Mouse (Mus musculus) E14TG2a.4 (cell line): ENCODE data around the gene Gimap3.

Experiments
- H3K27me3 ChIP-seq: 2 replicates; pipeline ENCODE4 v1.6.1; 2014; ENCODE audit warnings: low read length, control low read depth; ENCODE audit not compliant: insufficient read depth
- H3K36me3 ChIP-seq: 2 replicates; pipeline ENCODE4 v1.6.1; 2014; ENCODE audit warnings: low read length, control low read depth; ENCODE audit not compliant: insufficient read depth
- H3K4me1 ChIP-seq: replicated peaks from 2 replicates; pipeline ENCODE4 v1.6.1; 2014; ENCODE audit warnings: low read depth, low read length, control low read depth
- H3K4me3 ChIP-seq: replicated peaks from 2 replicates; pipeline ENCODE4 v1.5.1; 2014; ENCODE audit warnings: mild to moderate bottlenecking, low read length
- H3K9me3 ChIP-seq: 2 replicates; pipeline ENCODE4 v1.6.1; 2014; ENCODE audit warnings: low read length, control low read depth
- CTCF ChIP-seq: conservative IDR thresholded peaks from 2 replicates; pipeline ENCODE4 v1.5.1; 2014; ENCODE audit warnings: low read length
- NANOG ChIP-seq: IDR thresholded peaks from 2 replicates; pipeline ENCODE4 v1.6.1; 2014; ENCODE audit warnings: borderline replicate concordance, low read length, mixed read lengths
- POU5F1 ChIP-seq: IDR thresholded peaks from 2 replicates; pipeline ENCODE4 v1.6.1; 2014; ENCODE audit warnings: low read length, borderline replicate concordance

The Gimap3 gene

DNA sequence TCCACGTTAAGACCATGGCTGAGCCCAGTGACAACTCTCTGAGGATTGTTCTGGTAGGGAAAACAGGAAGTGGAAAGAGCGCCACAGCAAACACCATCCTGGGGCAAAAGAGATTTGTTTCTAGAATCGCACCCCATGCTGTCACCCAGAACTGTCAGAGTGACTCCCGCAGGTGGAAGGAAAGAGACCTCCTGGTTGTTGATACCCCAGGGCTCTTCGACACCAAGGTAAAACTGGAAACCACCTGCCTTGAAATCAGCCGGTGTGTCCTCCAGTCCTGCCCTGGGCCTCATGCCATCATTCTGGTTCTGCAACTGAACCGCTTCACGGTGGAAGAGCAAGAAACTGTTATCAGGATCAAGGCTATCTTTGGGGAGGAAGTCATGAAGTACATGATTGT is 47.2 kb downstream of the Gimap3 start:
- H3K9me3 ChIP-seq: no peaks in the 10 kb centered on the region
- TF ChIP-seq NANOG (no peak), POU5F1 (no peak)

DNA sequence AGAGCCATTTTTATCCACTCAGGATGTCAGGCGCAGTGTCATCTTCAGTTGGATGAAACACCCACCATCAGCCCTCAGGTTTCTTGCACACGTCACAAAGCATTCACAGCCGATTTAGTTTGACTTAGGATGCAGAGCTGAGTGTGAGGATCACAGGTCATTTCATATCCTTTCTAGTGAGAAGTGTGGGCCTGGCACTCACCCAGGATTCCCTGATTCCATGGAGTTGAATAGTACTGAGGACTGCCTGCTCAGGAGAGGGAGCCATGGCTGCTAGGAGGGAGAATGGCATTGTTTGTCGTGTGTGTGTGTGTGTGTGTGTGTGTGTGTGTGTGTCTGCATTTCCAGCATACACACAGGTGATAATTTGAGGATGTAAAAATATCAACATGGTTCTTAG is 50.3 kb downstream of the Gimap3 start:
- Histone ChIP-seq H3K4me1 (no peaks in the 10 kb centered on the region), H3K27me3 (no peaks in the 10 kb centered on the region), H3K4me3 (no peak overlapping the region), H3K36me3 (no peaks in the 10 kb centered on the region), H3K9me3 (no peaks in the 10 kb centered on the region)
- TF ChIP-seq POU5F1 (no peak), NANOG (no peak), CTCF (no peak)

More for the DNA sequence above, 47.2 kb downstream of the Gimap3 start:
- H3K4me1 ChIP-seq: no peaks in the 10 kb centered on the region
- no peak overlapping the region for H3K4me3 ChIP-seq
- no peaks in the 10 kb centered on the region for H3K36me3 ChIP-seq
- H3K27me3 ChIP-seq: no peaks in the 10 kb centered on the region

DNA sequence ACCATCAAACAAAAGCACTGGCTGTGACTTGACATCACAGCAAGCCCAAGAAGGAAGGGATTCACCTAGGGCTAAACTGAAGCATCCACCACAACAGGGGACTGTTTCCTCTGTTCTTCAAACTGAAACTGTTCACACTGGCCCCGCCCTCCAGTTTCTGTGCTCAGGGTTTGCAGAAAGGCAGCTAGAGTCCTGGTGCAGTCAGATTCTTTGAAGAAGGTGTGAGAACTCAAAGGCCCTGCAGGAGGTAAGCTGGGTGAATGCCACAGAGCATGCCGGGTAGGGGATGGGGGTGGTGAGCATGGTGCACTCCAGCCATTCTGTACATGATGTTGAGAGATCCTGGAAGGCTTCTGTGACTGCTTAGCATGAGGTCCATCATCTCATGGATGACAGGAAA is 52.2 kb downstream of the Gimap3 start, which contains the start of the genes Gm28053 and Gimap7:
Gene Gm28053 (plus strand): TSS at position 153 of the 400 bp plus-strand sequence.
Gene Gimap7 (plus strand): TSS at position 167 of the 400 bp plus-strand sequence.
- Histone ChIP-seq H3K27me3 (no peaks in the 10 kb centered on the region), H3K9me3 (no peaks in the 10 kb centered on the region; the same call in 1 of the 2 replicates), H3K4me1 (no peaks in the 10 kb centered on the region), H3K36me3 (no peaks in the 10 kb centered on the region), H3K4me3 (no peak within 1 kb of the TSS)
- TF ChIP-seq POU5F1 (no peak), NANOG (no peak), CTCF (no peak)
